In the genomic region with DNA sequence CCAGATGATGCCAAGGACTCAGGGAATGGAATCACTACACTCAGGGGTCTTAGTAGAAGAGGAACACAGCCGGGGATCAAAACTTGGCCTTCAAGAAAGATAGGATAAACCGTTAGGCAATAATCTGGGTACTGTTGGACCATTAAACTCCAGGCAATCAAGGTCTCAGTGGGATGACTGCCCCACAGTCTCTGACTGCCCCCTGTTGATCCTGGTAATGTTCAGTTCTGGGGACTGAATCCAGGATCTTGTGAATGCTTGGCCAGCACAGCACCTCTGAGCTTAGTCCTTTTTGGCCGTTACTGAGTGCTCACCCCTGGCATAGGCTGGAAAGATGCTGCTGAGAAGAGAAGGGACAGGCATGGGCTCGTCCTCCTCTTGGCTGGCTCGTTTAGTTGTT, we compare ENCODE assay signal across 22 mouse cellular contexts. TPM values are rescaled to one million over a fixed set of nuclear protein-coding genes. Genes with fewer than 3 reads are reported as not detected.
A peak's percentile ranks its signal among the peaks of the same experiment; 100 is the strongest.
DNase-seq lines count a peak whose midpoint lies in the region; ATAC-seq and TF ChIP-seq lines count a peak whose summit lies in the region.
"Had no signal": no experiment of that assay in that cellular context is flagged by ENCODE, and none has a peak within 500 bp of the region (broad histone marks: within the 10 kb centered on the region; RNA-seq: fewer than 3 reads in every experiment).

No protein-coding gene starts in this region.

- no peak overlapping the region for H3K9ac ChIP-seq in hindbrain, postnatal 0 days (replicated peaks; ENCODE audit: low read length)
- no peak overlapping the region for H3K9ac ChIP-seq in hindbrain, embryonic 16.5 days (ENCODE audit: low read depth, low read length)
- H3K9ac ChIP-seq in lung, postnatal 0 days (replicated peaks; ENCODE audit: low read depth), result no peak overlapping the region
- no peak overlapping the region for H3K9ac ChIP-seq in stomach, postnatal 0 days (ENCODE audit: low read length)
- H3K9ac ChIP-seq: embryonic facial prominence, embryonic 15.5 days; hindbrain, embryonic 14.5 days had no signal

- TF ChIP-seq POLR2A in cerebellum, adult 2 months (IDR thresholded peaks at IDR 0.05; ENCODE audit: borderline replicate concordance, insufficient read depth, low read length), result no peak

- peaks cover 25% of the 10 kb centered on the region for H3K4me1 ChIP-seq in cerebellum, adult 2 months (ENCODE audit: control insufficient read depth, insufficient read depth, low read length)
- H3K4me1 ChIP-seq in hindbrain, postnatal 0 days (ENCODE audit: insufficient read depth, low read length), result peaks cover 9% of the 10 kb centered on the region; the same call in 1 of the 2 replicates
- peaks cover 14% of the 10 kb centered on the region for H3K4me1 ChIP-seq in hindbrain, embryonic 16.5 days (ENCODE audit: control insufficient read depth, insufficient read depth, low read depth, low read length)
- H3K4me1 ChIP-seq in lung, postnatal 0 days (ENCODE audit: insufficient read depth, low read depth, low read length), result peaks cover 8% of the 10 kb centered on the region; the same call in 1 of the 2 replicates
- H3K4me1 ChIP-seq in stomach, postnatal 0 days (replicated peaks; ENCODE audit: control insufficient read depth, insufficient read depth), result peaks cover 2% of the 10 kb centered on the region; the same call in 1 of the 2 replicates

- TF ChIP-seq EP300 in lung, postnatal 0 days (IDR thresholded peaks at IDR 0.05), result no peak
- no peak for TF ChIP-seq EP300 in stomach, postnatal 0 days (optimal IDR thresholded peaks at IDR 0.05)

- TF ChIP-seq CTCF in cerebellum, adult 2 months (IDR thresholded peaks at IDR 0.05; ENCODE audit: borderline replicate concordance, insufficient read depth, low read depth, low read length), result 0 out of 2 replicates have a peak, but pooled peaks have one; percentile 25
- TF ChIP-seq CTCF in hindbrain, postnatal 0 days (IDR thresholded peaks at IDR 0.05; ENCODE audit: low read depth), result peak; percentile 22; the same call in 1 of the 2 replicates
- TF ChIP-seq CTCF in lung, postnatal 0 days (IDR thresholded peaks at IDR 0.05), result peak; percentile 46
- peak; percentile 49 for TF ChIP-seq CTCF in stomach, postnatal 0 days (IDR thresholded peaks at IDR 0.05; ENCODE audit: low read depth)

- H3K27me3 ChIP-seq in cerebellum, adult 2 months (ENCODE audit: control insufficient read depth, insufficient read depth, low read length), result no peaks in the 10 kb centered on the region
- no peaks in the 10 kb centered on the region for H3K27me3 ChIP-seq in hindbrain, postnatal 0 days (ENCODE audit: insufficient read depth, low read length)
- H3K27me3 ChIP-seq in hindbrain, embryonic 16.5 days (replicated peaks; ENCODE audit: control insufficient read depth, insufficient read depth, low read length), result no peaks in the 10 kb centered on the region
- no peaks in the 10 kb centered on the region for H3K27me3 ChIP-seq in lung, postnatal 0 days (replicated peaks; ENCODE audit: insufficient read depth, low read length)
- no peaks in the 10 kb centered on the region for H3K27me3 ChIP-seq in stomach, postnatal 0 days (ENCODE audit: control insufficient read depth, insufficient read depth, low read length)
- H3K27me3 ChIP-seq: embryonic facial prominence, embryonic 15.5 days; Patski had no signal

- no peaks in the 10 kb centered on the region for H3K36me3 ChIP-seq in hindbrain, postnatal 0 days (ENCODE audit: insufficient read depth, low read length)
- no peaks in the 10 kb centered on the region for H3K36me3 ChIP-seq in hindbrain, embryonic 16.5 days (ENCODE audit: control insufficient read depth, insufficient read depth, low read length)
- no peaks in the 10 kb centered on the region for H3K36me3 ChIP-seq in lung, postnatal 0 days (ENCODE audit: insufficient read depth, low read length)
- no peaks in the 10 kb centered on the region for H3K36me3 ChIP-seq in stomach, postnatal 0 days (ENCODE audit: control insufficient read depth, insufficient read depth, low read length)
- H3K36me3 ChIP-seq: embryonic facial prominence, embryonic 15.5 days had no signal

- DNase-seq in cerebellum, adult 2 months, result peak in 1 of 2 experiments; percentile 36
- DNase-seq in cerebellum, adult 18-20 months, result no peak
- no peak for DNase-seq in hindbrain, postnatal 0 days (ENCODE audit: low spot score)
- no peak for DNase-seq in lung, postnatal 0 days (ENCODE audit: low spot score)
- DNase-seq in lung, postnatal 10 days, result no peak
- DNase-seq in stomach, postnatal 0 days (ENCODE audit: low spot score), result no peak
- no peak for DNase-seq in T-cell, adult 2 months (ENCODE audit: low spot score)
- DNase-seq: heart, postnatal 14 days; kidney, adult 8-10 months; kidney, postnatal 4 days; liver; lung, adult 2 months; midbrain, embryonic 14.5 days; retina, postnatal 1 day; right cerebral cortex, postnatal 4 days; thymus, postnatal 4 days had no signal

- ATAC-seq in hindbrain, postnatal 0 days, result no peak
- no peak for ATAC-seq in hindbrain, embryonic 16.5 days
- ATAC-seq in lung, postnatal 0 days, result no peak
- ATAC-seq in stomach, postnatal 0 days (ENCODE audit: low FRiP score, low TSS enrichment), result no peak
- ATAC-seq: forebrain, embryonic 16.5 days; Patski had no signal

- WGBS in cerebellum, adult 2 months, result 33% methylated on average over 5 of the region's 5 CpGs
- whole genome bisulfite sequencing in hindbrain, postnatal 0 days, result 45% methylated on average over 5 of the region's 5 CpGs
- WGBS in hindbrain, embryonic 16.5 days, result 59% methylated on average over 5 of the region's 5 CpGs
- 63% methylated on average over 5 of the region's 5 CpGs for WGBS in lung, postnatal 0 days
- 56% methylated on average over 5 of the region's 5 CpGs for WGBS in stomach, postnatal 0 days

- no peak overlapping the region for H3K4me3 ChIP-seq in cerebellum, adult 2 months (replicated peaks; ENCODE audit: insufficient read depth, low read depth, low read length)
- H3K4me3 ChIP-seq in hindbrain, postnatal 0 days (ENCODE audit: low read length), result no peak overlapping the region
- H3K4me3 ChIP-seq in hindbrain, embryonic 16.5 days (ENCODE audit: low read length), result no peak overlapping the region
- H3K4me3 ChIP-seq in lung, postnatal 0 days (ENCODE audit: low read depth, low read length), result no peak overlapping the region
- no peak overlapping the region for H3K4me3 ChIP-seq in stomach, postnatal 0 days (ENCODE audit: low read depth, low read length)
- H3K4me3 ChIP-seq: embryonic facial prominence, embryonic 15.5 days had no signal

- no peak overlapping the region for H3K27ac ChIP-seq in cerebellum, adult 2 months (ENCODE audit: insufficient read depth, low read length)
- no peak overlapping the region for H3K27ac ChIP-seq in hindbrain, postnatal 0 days
- H3K27ac ChIP-seq in hindbrain, embryonic 16.5 days (ENCODE audit: low read depth, low read length), result no peak overlapping the region
- H3K27ac ChIP-seq in lung, postnatal 0 days (ENCODE audit: low read length), result no peak overlapping the region
- H3K27ac ChIP-seq in stomach, postnatal 0 days (replicated peaks), result no peak overlapping the region
- H3K27ac ChIP-seq: embryonic facial prominence, embryonic 15.5 days; hindbrain, embryonic 14.5 days had no signal

- H3K9me3 ChIP-seq in hindbrain, postnatal 0 days (ENCODE audit: low read length), result no peaks in the 10 kb centered on the region
- H3K9me3 ChIP-seq in hindbrain, embryonic 16.5 days (ENCODE audit: control insufficient read depth, low read length), result no peaks in the 10 kb centered on the region
- H3K9me3 ChIP-seq in lung, postnatal 0 days (ENCODE audit: low read length), result no peaks in the 10 kb centered on the region
- H3K9me3 ChIP-seq in stomach, postnatal 0 days (ENCODE audit: control insufficient read depth, low read length), result no peaks in the 10 kb centered on the region
- H3K9me3 ChIP-seq: embryonic facial prominence, embryonic 15.5 days had no signal

- no peak overlapping the region for H3K4me2 ChIP-seq in hindbrain, postnatal 0 days (ENCODE audit: low read depth, low read length)
- no peak overlapping the region for H3K4me2 ChIP-seq in hindbrain, embryonic 16.5 days (ENCODE audit: low read length)
- H3K4me2 ChIP-seq in lung, postnatal 0 days (replicated peaks; ENCODE audit: low read depth, low read length), result no peak overlapping the region
- no peak overlapping the region for H3K4me2 ChIP-seq in stomach, postnatal 0 days (replicated peaks; ENCODE audit: low read depth)
- H3K4me2 ChIP-seq: embryonic facial prominence, embryonic 15.5 days; hindbrain, embryonic 14.5 days had no signal

RNA-seq across cellular contexts. Expression of a gene that starts 34.4 kb away (rescaled TPM):
- 7.2 and 8.8 TPM in 2 replicates for polyA plus RNA-seq in cerebellum, adult 2 months (2012; rRNA removed)
- 25.6 and 32.4 TPM in 2 replicates for total RNA-seq in hindbrain, postnatal 0 days (2014; rRNA removed)
- 10.2 and 14.3 TPM in 2 replicates for polyA plus RNA-seq in hindbrain, postnatal 0 days (2015; fragmentation: Nextera tagmentation; extraction: Ambion mirVana)
- polyA plus RNA-seq in hindbrain, embryonic 16.5 days (2015; fragmentation: Nextera tagmentation; extraction: Ambion mirVana), result 12.1 and 12.2 TPM in 2 replicates
- 23.0 and 28.8 TPM in 2 replicates for polyA plus RNA-seq in lung, postnatal 0 days (2015; fragmentation: Nextera tagmentation; extraction: Ambion mirVana)
- 13.5 and 13.9 TPM in 2 replicates for polyA plus RNA-seq in stomach, postnatal 0 days (2015; fragmentation: Nextera tagmentation; extraction: Ambion mirVana)
- total RNA-seq: megakaryocyte progenitor cell, adult 5-6 weeks had no signal
